Mouse (Mus musculus) thymus, postnatal 36 days (tissue): ENCODE results near the gene Rasgef1a.

Experiments used
- DNase-seq, 2 experiments: peaks; one replicate each; pipeline ENCODE4 v3.0.0; 2022; ENCODE audit warnings: mixed read lengths in 2 of 2

The Rasgef1a gene

GRCm38 (mm10) chr6:118010756-118011615 is at the start of gene Rasgef1a:
TSS of gene Rasgef1a (plus strand) at chr6:118011438.
- DNase-seq: no peak

- DNase-seq: no peak
Measured at GRCm38 (mm10) chr6:117963201-117963600, 48.0 kb upstream of the Rasgef1a start.

GRCm38 (mm10) chr6:117966729-117967128 is 44.5 kb upstream of the Rasgef1a start:
- no peak for DNase-seq

- no peak for DNase-seq
Measured at GRCm38 (mm10) chr6:117987173-117987572, 24.1 kb upstream of the Rasgef1a start.

- no peak for DNase-seq
Measured at GRCm38 (mm10) chr6:117989209-117989608, 22.0 kb upstream of the Rasgef1a start.

- no peak for DNase-seq
Measured at GRCm38 (mm10) chr6:117990649-117991048, 20.6 kb upstream of the Rasgef1a start.

GRCm38 (mm10) chr6:117991297-117991696 is 19.9 kb upstream of the Rasgef1a start:
- no peak for DNase-seq

- DNase-seq: no peak
Measured at GRCm38 (mm10) chr6:117991928-117992327, 19.3 kb upstream of the Rasgef1a start.

- no peak for DNase-seq
Measured at GRCm38 (mm10) chr6:117995168-117995567, 16.1 kb upstream of the Rasgef1a start.

- DNase-seq: no peak
Measured at GRCm38 (mm10) chr6:118001272-118001671, 10.0 kb upstream of the Rasgef1a start.

- DNase-seq: peak; percentile 23 to 29
Measured at GRCm38 (mm10) chr6:118007302-118007701, 3.9 kb upstream of the Rasgef1a start.

- no peak for DNase-seq
Measured at GRCm38 (mm10) chr6:118007843-118008539, 3.2 kb upstream of the Rasgef1a start.

GRCm38 (mm10) chr6:118010256-118010655 is 982 bp upstream of the Rasgef1a start:
- DNase-seq: no peak

GRCm38 (mm10) chr6:118011616-118012316 is 528 bp downstream of the Rasgef1a start:
- DNase-seq: no peak

GRCm38 (mm10) chr6:118012317-118012700 is 1.1 kb downstream of the Rasgef1a start:
- DNase-seq: no peak

GRCm38 (mm10) chr6:118012987-118013866 is 2.0 kb downstream of the Rasgef1a start:
- DNase-seq: no peak

GRCm38 (mm10) chr6:118014881-118015280 is 3.6 kb downstream of the Rasgef1a start:
- DNase-seq: no peak

- no peak for DNase-seq
Measured at GRCm38 (mm10) chr6:118015971-118016370, 4.7 kb downstream of the Rasgef1a start.

GRCm38 (mm10) chr6:118018666-118019065 is 7.4 kb downstream of the Rasgef1a start:
- DNase-seq: no peak

GRCm38 (mm10) chr6:118019569-118019968 is 8.3 kb downstream of the Rasgef1a start:
- DNase-seq: no peak

- no peak for DNase-seq
Measured at GRCm38 (mm10) chr6:118022898-118023635, 11.8 kb downstream of the Rasgef1a start.

- no peak for DNase-seq
Measured at GRCm38 (mm10) chr6:118027036-118027435, 15.8 kb downstream of the Rasgef1a start.
